Mouse (Mus musculus): ENCODE measurements around the gene Rdh12. TPM values are rescaled to one million over a fixed set of nuclear protein-coding genes. Genes with fewer than 3 reads are reported as not detected.
"Not testable (repeated sequence)": the region's sequence is repeated elsewhere in the genome, so short reads cannot be mapped to it uniquely, and the experiment has no call there.

Gene Rdh12
- polyA plus RNA-seq, 1 experiment from 2014 or later, result 5.0 TPM

GRCm38 (mm10) chr12:79175998-79176397 lies 32.7 kb upstream of the Rdh12 start:
- Histone ChIP-seq H3K36me3 (ENCODE audit: control insufficient read depth, insufficient read depth, low read length) (peaks cover 14% of the 10 kb centered on the region; the same call in 1 of the 2 replicates), H3K4me1 (ENCODE audit: control insufficient read depth, insufficient read depth, low read length) (peaks cover 6% of the 10 kb centered on the region; the same call in 1 of the 2 replicates), H3K27ac (ENCODE audit: low read length) (no peak overlapping the region), H3K9me3 (ENCODE audit: control insufficient read depth, low read depth, low read length) (no peaks in the 10 kb centered on the region), H3K4me3 (ENCODE audit: low read depth, low read length) (no peak overlapping the region), H3K4me2 (replicated peaks; ENCODE audit: low read depth, low read length) (no peak overlapping the region), H3K27me3 (ENCODE audit: control insufficient read depth, insufficient read depth, low read length) (no peaks in the 10 kb centered on the region), H3K9ac (replicated peaks; ENCODE audit: low read depth, low read length) (no peak overlapping the region)
- ATAC-seq (ENCODE audit: insufficient number of reproducible peaks, insufficient read depth, low FRiP score, low read depth), result no peak
- WGBS, result 89% methylated on average over 5 of the region's 5 CpGs

- WGBS, result 79% methylated on average over 5 of the region's 6 CpGs
- H3K4me3 ChIP-seq (ENCODE audit: low read depth, low read length); H3K9ac ChIP-seq (replicated peaks; ENCODE audit: low read depth, low read length); H3K27me3 ChIP-seq (ENCODE audit: control insufficient read depth, insufficient read depth, low read length); H3K4me1 ChIP-seq (ENCODE audit: control insufficient read depth, insufficient read depth, low read length); H3K4me2 ChIP-seq (replicated peaks; ENCODE audit: low read depth, low read length); H3K9me3 ChIP-seq (ENCODE audit: control insufficient read depth, low read depth, low read length); ATAC-seq (ENCODE audit: insufficient number of reproducible peaks, insufficient read depth, low FRiP score, low read depth); H3K27ac ChIP-seq (ENCODE audit: low read length): not testable (repeated sequence)
- peaks cover 63% of the 10 kb centered on the region for H3K36me3 ChIP-seq (ENCODE audit: control insufficient read depth, insufficient read depth, low read length)
Measured at GRCm38 (mm10) chr12:79185160-79185559, 23.6 kb upstream of the Rdh12 start.

GRCm38 (mm10) chr12:79190931-79191673 lies 17.6 kb upstream of the Rdh12 start:
- Histone ChIP-seq H3K27ac (ENCODE audit: low read length) (peak overlapping the region; percentile 28; the same call in 1 of the 2 replicates), H3K36me3 (ENCODE audit: control insufficient read depth, insufficient read depth, low read length) (peaks cover 21% of the 10 kb centered on the region), H3K4me1 (ENCODE audit: control insufficient read depth, insufficient read depth, low read length) (peaks cover 6% of the 10 kb centered on the region; the same call in 1 of the 2 replicates), H3K4me2 (replicated peaks; ENCODE audit: low read depth, low read length) (peak overlapping the region; percentile 67), H3K27me3 (ENCODE audit: control insufficient read depth, insufficient read depth, low read length) (no peaks in the 10 kb centered on the region), H3K4me3 (ENCODE audit: low read depth, low read length) (peak overlapping the region; percentile 55), H3K9ac (replicated peaks; ENCODE audit: low read depth, low read length) (peak overlapping the region; percentile 31; the same call in 1 of the 2 replicates), H3K9me3 (ENCODE audit: control insufficient read depth, low read depth, low read length) (no peaks in the 10 kb centered on the region)
- WGBS, result under 1% methylated on average over 18 of the region's 18 CpGs
- peak; percentile 91 for ATAC-seq (ENCODE audit: insufficient number of reproducible peaks, insufficient read depth, low FRiP score, low read depth)

GRCm38 (mm10) chr12:79191701-79192100 lies 17.0 kb upstream of the Rdh12 start:
- ATAC-seq (ENCODE audit: insufficient number of reproducible peaks, insufficient read depth, low FRiP score, low read depth), result peak; percentile 86
- no peaks in the 10 kb centered on the region for H3K9me3 ChIP-seq (ENCODE audit: control insufficient read depth, low read depth, low read length)
- H3K9ac ChIP-seq (replicated peaks; ENCODE audit: low read depth, low read length), result peak overlapping the region; percentile 31; the same call in 1 of the 2 replicates
- H3K36me3 ChIP-seq (ENCODE audit: control insufficient read depth, insufficient read depth, low read length), result peaks cover 15% of the 10 kb centered on the region; the same call in 1 of the 2 replicates
- 4% methylated on average over 14 of the region's 14 CpGs for WGBS
- peak overlapping the region; percentile 67 for H3K4me2 ChIP-seq (replicated peaks; ENCODE audit: low read depth, low read length)
- H3K4me1 ChIP-seq (ENCODE audit: control insufficient read depth, insufficient read depth, low read length), result peaks cover 6% of the 10 kb centered on the region; the same call in 1 of the 2 replicates
- no peaks in the 10 kb centered on the region for H3K27me3 ChIP-seq (ENCODE audit: control insufficient read depth, insufficient read depth, low read length)
- peak overlapping the region; percentile 55 for H3K4me3 ChIP-seq (ENCODE audit: low read depth, low read length)
- H3K27ac ChIP-seq (ENCODE audit: low read length), result peak overlapping the region; percentile 28; the same call in 1 of the 2 replicates

- WGBS, result 65% methylated on average over 6 of the region's 6 CpGs
- Histone ChIP-seq H3K4me1 (ENCODE audit: control insufficient read depth, insufficient read depth, low read length) (peaks cover 6% of the 10 kb centered on the region; the same call in 1 of the 2 replicates), H3K36me3 (ENCODE audit: control insufficient read depth, insufficient read depth, low read length) (peaks cover 12% of the 10 kb centered on the region; the same call in 1 of the 2 replicates), H3K27me3 (ENCODE audit: control insufficient read depth, insufficient read depth, low read length) (no peaks in the 10 kb centered on the region), H3K4me2 (replicated peaks; ENCODE audit: low read depth, low read length) (peak within 1 kb of the TSS; percentile 67), H3K9ac (replicated peaks; ENCODE audit: low read depth, low read length) (peak within 1 kb of the TSS; percentile 31; the same call in 1 of the 2 replicates), H3K4me3 (ENCODE audit: low read depth, low read length) (peak within 1 kb of the TSS; percentile 55), H3K9me3 (ENCODE audit: control insufficient read depth, low read depth, low read length) (no peaks in the 10 kb centered on the region), H3K27ac (ENCODE audit: low read length) (peak within 1 kb of the TSS; percentile 28; the same call in 1 of the 2 replicates)
- no peak for ATAC-seq (ENCODE audit: insufficient number of reproducible peaks, insufficient read depth, low FRiP score, low read depth)
Measured at GRCm38 (mm10) chr12:79192193-79192592, 16.5 kb upstream of the Rdh12 start, which contains the start of gene Rdh11. Gene Rdh11, minus strand, starts transcription at chr12:79192293.

- WGBS, result 6% methylated on average over 3 of the region's 3 CpGs
- H3K36me3 ChIP-seq (ENCODE audit: control insufficient read depth, insufficient read depth, low read length), result 0 out of 2 replicates have a peak, but pooled peaks cover under 1% of the 10 kb centered on the region
- H3K4me3 ChIP-seq (ENCODE audit: low read depth, low read length), result no peak overlapping the region
- H3K27ac ChIP-seq (ENCODE audit: low read length), result no peak overlapping the region
- no peak for ATAC-seq (ENCODE audit: insufficient number of reproducible peaks, insufficient read depth, low FRiP score, low read depth)
- no peaks in the 10 kb centered on the region for H3K27me3 ChIP-seq (ENCODE audit: control insufficient read depth, insufficient read depth, low read length)
- peaks cover 6% of the 10 kb centered on the region; the same call in 1 of the 2 replicates for H3K4me1 ChIP-seq (ENCODE audit: control insufficient read depth, insufficient read depth, low read length)
- H3K4me2 ChIP-seq (replicated peaks; ENCODE audit: low read depth, low read length), result no peak overlapping the region
- H3K9ac ChIP-seq (replicated peaks; ENCODE audit: low read depth, low read length), result no peak overlapping the region
- no peaks in the 10 kb centered on the region for H3K9me3 ChIP-seq (ENCODE audit: control insufficient read depth, low read depth, low read length)
Measured at GRCm38 (mm10) chr12:79193441-79193840, 15.3 kb upstream of the Rdh12 start.

- H3K9me3 ChIP-seq (ENCODE audit: control insufficient read depth, low read depth, low read length), result no peaks in the 10 kb centered on the region
Measured at GRCm38 (mm10) chr12:79197105-79197504, 11.6 kb upstream of the Rdh12 start.

GRCm38 (mm10) chr12:79201882-79202281 lies 6.8 kb upstream of the Rdh12 start:
- no peak for ATAC-seq (ENCODE audit: insufficient number of reproducible peaks, insufficient read depth, low FRiP score, low read depth)
- Histone ChIP-seq H3K27ac (ENCODE audit: low read length) (no peak overlapping the region), H3K4me1 (ENCODE audit: control insufficient read depth, insufficient read depth, low read length) (no peaks in the 10 kb centered on the region), H3K9ac (replicated peaks; ENCODE audit: low read depth, low read length) (no peak overlapping the region), H3K4me2 (replicated peaks; ENCODE audit: low read depth, low read length) (no peak overlapping the region), H3K4me3 (ENCODE audit: low read depth, low read length) (no peak overlapping the region), H3K9me3 (ENCODE audit: control insufficient read depth, low read depth, low read length) (no peaks in the 10 kb centered on the region), H3K36me3 (ENCODE audit: control insufficient read depth, insufficient read depth, low read length) (no peaks in the 10 kb centered on the region), H3K27me3 (ENCODE audit: control insufficient read depth, insufficient read depth, low read length) (no peaks in the 10 kb centered on the region)
- WGBS, result 70% methylated on average over 3 of the region's 3 CpGs

More at GRCm38 (mm10) chr12:79197105-79197504, 11.6 kb upstream of the Rdh12 start:
- 80% methylated on average over 5 of the region's 5 CpGs for WGBS
- H3K4me2 ChIP-seq (replicated peaks; ENCODE audit: low read depth, low read length), result no peak overlapping the region
- H3K27ac ChIP-seq (ENCODE audit: low read length), result no peak overlapping the region
- no peaks in the 10 kb centered on the region for H3K27me3 ChIP-seq (ENCODE audit: control insufficient read depth, insufficient read depth, low read length)
- no peak overlapping the region for H3K4me3 ChIP-seq (ENCODE audit: low read depth, low read length)
- no peaks in the 10 kb centered on the region for H3K4me1 ChIP-seq (ENCODE audit: control insufficient read depth, insufficient read depth, low read length)
- no peak for ATAC-seq (ENCODE audit: insufficient number of reproducible peaks, insufficient read depth, low FRiP score, low read depth)
- no peaks in the 10 kb centered on the region for H3K36me3 ChIP-seq (ENCODE audit: control insufficient read depth, insufficient read depth, low read length)
- H3K9ac ChIP-seq (replicated peaks; ENCODE audit: low read depth, low read length), result no peak overlapping the region
